Mouse (Mus musculus) kidney, adult 2 months (tissue): ENCODE measurements around the gene Arl5c.

Source experiments
- CTCF ChIP-seq: fragments of 200-500 bp; conservative IDR thresholded peaks from 2 replicates; pipeline ENCODE4 v1.5.1; 2011; ENCODE audit warnings: low read depth, mild to moderate bottlenecking, control low read depth, low read length, moderate library complexity, mixed read lengths; ENCODE audit not compliant: insufficient read depth, insufficient read length
- POLR2A ChIP-seq: fragments of 200-500 bp; IDR thresholded peaks from one replicate; pipeline ENCODE4 v1.6.1; 2011; ENCODE audit warnings: low read depth, low read length, control low read depth

DNA sequence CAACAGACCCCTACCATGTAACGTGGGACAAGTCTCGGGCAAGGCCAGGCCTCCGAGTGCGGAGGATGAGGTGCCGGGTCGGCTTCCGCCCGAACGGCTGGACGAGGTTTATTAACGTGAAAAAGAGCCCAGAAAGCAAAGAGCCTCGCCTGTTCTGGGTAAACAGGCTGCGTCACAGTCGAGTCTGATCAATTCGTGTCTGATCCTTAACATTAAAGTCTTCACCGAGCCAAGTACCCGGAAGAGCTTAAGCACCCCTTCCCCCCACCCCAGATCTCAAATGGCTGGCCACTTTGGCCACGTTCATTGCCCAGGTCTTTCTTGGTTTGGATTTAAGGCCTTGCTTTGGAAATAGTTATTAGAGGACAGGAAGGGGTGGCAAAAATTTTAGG is 31.3 kb upstream of the Arl5c start:
- TF ChIP-seq CTCF (no peak), POLR2A (no peak)
